Mouse (Mus musculus): Measurements from ENCODE around the gene Desi2. TPM values are rescaled to one million over a fixed set of nuclear protein-coding genes. Genes with fewer than 3 reads are reported as not detected.
A peak's percentile ranks its signal among the peaks of the same experiment; 100 is the strongest.

The Desi2 gene
- polyA plus RNA-seq, 1 experiment from 2014 or later: 26.5 TPM

DNA sequence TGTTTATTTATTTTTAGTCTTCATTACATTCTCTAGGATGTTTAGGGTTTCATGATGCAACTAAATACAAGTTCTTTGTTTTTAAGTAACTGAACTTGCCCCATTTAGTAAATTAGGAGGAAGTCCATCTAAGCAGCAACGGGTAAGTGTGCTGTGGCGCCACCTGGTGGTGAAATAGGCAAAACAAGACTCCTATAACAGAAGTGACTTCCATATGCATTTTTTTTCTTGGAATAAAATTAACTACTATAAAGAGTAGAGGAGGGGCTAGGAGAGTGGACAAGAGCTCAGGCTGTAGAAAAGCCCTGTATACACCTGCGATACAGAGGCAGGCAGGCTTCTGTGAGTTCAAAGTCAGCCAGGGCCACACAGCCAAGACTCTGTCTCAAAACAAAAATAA is 116.2 kb downstream of the Desi2 start:
- Histone ChIP-seq H3K27ac (ENCODE audit: low read depth) (no peak overlapping the region), H3K4me2 (ENCODE audit: low read depth, low read length) (no peak overlapping the region), H3K36me3 (replicated peaks; ENCODE audit: insufficient read depth, low read length) (no peaks in the 10 kb centered on the region), H3K4me1 (ENCODE audit: insufficient read depth) (no peaks in the 10 kb centered on the region), H3K9ac (replicated peaks) (no peak overlapping the region), H3K9me3 (ENCODE audit: low read length) (no peaks in the 10 kb centered on the region), H3K27me3 (ENCODE audit: insufficient read depth, low read length) (no peaks in the 10 kb centered on the region), H3K4me3 (ENCODE audit: low read depth, low read length) (no peak overlapping the region)
- DNase-seq (peak; percentile 82), ATAC-seq (no peak)
- 21% methylated on average over 3 of the region's 3 CpGs for WGBS (ENCODE audit: insufficient replicate concordance)
- peak; percentile 89 for TF ChIP-seq CTCF (IDR thresholded peaks at IDR 0.05; ENCODE audit: low read depth)
- no peak for TF ChIP-seq EP300 (IDR thresholded peaks at IDR 0.05; ENCODE audit: low read depth)

Other genes with a start within 250 kb of the Desi2 start
- gene Catspere2, start 204.0 kb upstream of the Desi2 start, polyA plus RNA-seq (2015; fragmentation: Nextera tagmentation; extraction: Ambion mirVana): 0.05 and 0.07 TPM in 2 replicates
- gene Cox20, start 131.7 kb downstream of the Desi2 start, polyA plus RNA-seq (2015; fragmentation: Nextera tagmentation; extraction: Ambion mirVana): 98.3 and 109 TPM in 2 replicates
- gene Hnrnpu, start 150.4 kb downstream of the Desi2 start, polyA plus RNA-seq (2015; fragmentation: Nextera tagmentation; extraction: Ambion mirVana): 106 and 132 TPM in 2 replicates
- 2.0 and 2.3 TPM in 2 replicates for gene Efcab2, start 218.7 kb downstream of the Desi2 start, polyA plus RNA-seq (2015; fragmentation: Nextera tagmentation; extraction: Ambion mirVana)

Measured in liver, postnatal 0 days (tissue).